Comparison of ENCODE assay signal across 29 mouse cellular contexts in genomic region chrX:13652291-13652690, GRCm38 (mm10). TPM values are rescaled to one million over a fixed set of nuclear protein-coding genes. Genes with fewer than 3 reads are reported as not detected.
DNase-seq lines count a peak whose midpoint lies in the region; ATAC-seq lines count a peak whose summit lies in the region.
"Had no signal": no experiment of that assay in that cellular context is flagged by ENCODE, and none has a peak within 500 bp of the region (broad histone marks: within the 10 kb centered on the region; RNA-seq: fewer than 3 reads in every experiment).

No protein-coding gene starts in this region.

- H3K27me3 ChIP-seq in splenic B cell, adult 2 months (ENCODE audit: control insufficient read depth, insufficient read depth, low read length, poor library complexity, severe bottlenecking) = no peaks in the 10 kb centered on the region
- no peaks in the 10 kb centered on the region for H3K27me3 ChIP-seq in forebrain, embryonic 15.5 days
- H3K27me3 ChIP-seq in heart, embryonic 12.5 days (replicated peaks) = no peaks in the 10 kb centered on the region
- H3K27me3 ChIP-seq: heart, embryonic 15.5 days; hindbrain, embryonic 15.5 days; liver, embryonic 12.5 days; megakaryocyte, embryonic 14.5 days; midbrain, embryonic 13.5 days; neural tube, embryonic 12.5 days had no signal

- H3K9ac ChIP-seq in forebrain, embryonic 15.5 days (replicated peaks) = no peak overlapping the region
- H3K9ac ChIP-seq in heart, embryonic 12.5 days = no peak overlapping the region
- H3K9ac ChIP-seq: heart, embryonic 15.5 days; hindbrain, embryonic 15.5 days; liver, embryonic 12.5 days; midbrain, embryonic 13.5 days; neural tube, embryonic 12.5 days had no signal

- peak; percentile 67 for ATAC-seq in CD4-positive, CD25-positive, alpha-beta regulatory T cell, adult 4 months
- ATAC-seq in activated CD4-positive, CD25-positive, alpha-beta regulatory T cell, adult 4 months = peak; percentile 62
- ATAC-seq in inflammation-experienced regulatory T-cells, adult 6 months = peak; percentile 54
- ATAC-seq in forebrain, embryonic 15.5 days (replicated peaks) = no peak
- no peak for ATAC-seq in heart, embryonic 12.5 days (ENCODE audit: insufficient number of reproducible peaks, low FRiP score)
- ATAC-seq: intestine, embryonic 16.5 days; liver, embryonic 12.5 days; midbrain, embryonic 13.5 days had no signal

- H3K27ac ChIP-seq in forebrain, embryonic 15.5 days (replicated peaks) = no peak overlapping the region
- H3K27ac ChIP-seq in heart, embryonic 12.5 days (ENCODE audit: poor library complexity, severe bottlenecking) = no peak overlapping the region
- H3K27ac ChIP-seq: heart, embryonic 15.5 days; hindbrain, embryonic 15.5 days; liver, embryonic 12.5 days; midbrain, embryonic 13.5 days; neural tube, embryonic 12.5 days had no signal

- H3K4me3 ChIP-seq in forebrain, embryonic 15.5 days = no peak overlapping the region
- no peak overlapping the region for H3K4me3 ChIP-seq in heart, embryonic 12.5 days
- H3K4me3 ChIP-seq: heart, embryonic 15.5 days; hindbrain, embryonic 15.5 days; liver, embryonic 12.5 days; megakaryocyte, embryonic 14.5 days; midbrain, embryonic 13.5 days; neural tube, embryonic 12.5 days had no signal

- no peaks in the 10 kb centered on the region for H3K36me3 ChIP-seq in splenic B cell, adult 2 months (ENCODE audit: control insufficient read depth, insufficient read depth, low read length, poor library complexity, severe bottlenecking)
- no peaks in the 10 kb centered on the region for H3K36me3 ChIP-seq in forebrain, embryonic 15.5 days
- no peaks in the 10 kb centered on the region for H3K36me3 ChIP-seq in heart, embryonic 12.5 days
- H3K36me3 ChIP-seq: heart, embryonic 15.5 days; hindbrain, embryonic 15.5 days; liver, embryonic 12.5 days; midbrain, embryonic 13.5 days; neural tube, embryonic 12.5 days had no signal

- H3K4me2 ChIP-seq in forebrain, embryonic 15.5 days (replicated peaks) = no peak overlapping the region
- no peak overlapping the region for H3K4me2 ChIP-seq in heart, embryonic 12.5 days
- H3K4me2 ChIP-seq: heart, embryonic 15.5 days; hindbrain, embryonic 15.5 days; liver, embryonic 12.5 days; midbrain, embryonic 13.5 days; neural tube, embryonic 12.5 days had no signal

- no peaks in the 10 kb centered on the region for H3K9me3 ChIP-seq in forebrain, embryonic 15.5 days
- no peaks in the 10 kb centered on the region for H3K9me3 ChIP-seq in heart, embryonic 12.5 days (replicated peaks)
- H3K9me3 ChIP-seq: heart, embryonic 15.5 days; hindbrain, embryonic 15.5 days; liver, embryonic 12.5 days; midbrain, embryonic 13.5 days; neural tube, embryonic 12.5 days had no signal

- no peaks in the 10 kb centered on the region for H3K4me1 ChIP-seq in forebrain, embryonic 15.5 days
- H3K4me1 ChIP-seq in heart, embryonic 12.5 days (replicated peaks) = no peaks in the 10 kb centered on the region
- H3K4me1 ChIP-seq: heart, embryonic 15.5 days; hindbrain, embryonic 15.5 days; midbrain, embryonic 13.5 days; neural tube, embryonic 12.5 days had no signal

- DNase-seq in splenic B cell, adult 2 months (ENCODE audit: low read depth, low spot score) = peak; percentile 24
- DNase-seq in adrenal gland, postnatal 10 days = no peak
- DNase-seq: adrenal gland, postnatal 14 days; cerebellum, adult 9-11 months; gastrocnemius, postnatal 36 days; lung, adult 18-20 months; lung, postnatal 10 days; thymus, adult 18-20 months; thymus, postnatal 36 days had no signal

- 86% methylated on average over 1 of the region's 1 CpGs for WGBS in forebrain, embryonic 15.5 days
- 75% methylated on average over 1 of the region's 1 CpGs for WGBS in heart, embryonic 12.5 days

RNA-seq across cellular contexts. Expression of gene Gpr82, which starts 8.9 kb away (rescaled TPM):
- polyA plus RNA-seq in CD4-positive, CD25-positive, alpha-beta regulatory T cell, adult 4 months (2017; shearing (Covaris generic)) = under 1 TPM in 1 of 2 experiments, not detected in 1; 0.12 TPM
- polyA plus RNA-seq in activated CD4-positive, CD25-positive, alpha-beta regulatory T cell, adult 4 months (2017; shearing (Covaris generic)) = under 1 TPM in 1 of 2 experiments, not detected in 1; 0.53 TPM
- polyA plus RNA-seq in inflammation-experienced regulatory T-cells, adult 6 months (2017; shearing (Covaris generic)) = under 1 TPM; 0.17 to 0.57 (median 0.45) TPM
- not detected for total RNA-seq in adrenal gland, postnatal 10 days (2021)
- polyA plus RNA-seq in forebrain, embryonic 15.5 days (2015; fragmentation: Nextera tagmentation; extraction: Ambion mirVana) = 0.45 and 0.65 TPM in 2 replicates
- 0.09 and 0.12 TPM in 2 replicates for polyA plus RNA-seq in heart, embryonic 12.5 days (2016; fragmentation: Nextera tagmentation; extraction: Ambion mirVana)
- total RNA-seq: adrenal gland, postnatal 14 days; ES-E14; gastrocnemius, adult 18-20 months; gastrocnemius, postnatal 36 days; heart, adult 8-10 months; hematopoietic stem cell, adult 5-6 weeks; layer of hippocampus, postnatal 10 days; left cerebral cortex, adult 8-10 months had no signal
- polyA plus RNA-seq: brain, embryonic 14.5 days; C2C12 had no signal

RNA-seq across cellular contexts. Expression of gene Gpr34, which starts 20.4 kb away (rescaled TPM):
- polyA plus RNA-seq in CD4-positive, CD25-positive, alpha-beta regulatory T cell, adult 4 months (2017; shearing (Covaris generic)) = 10 to 100 TPM; 39.1 to 41.9 TPM
- 10 to 100 TPM; 19.6 to 22.7 TPM for polyA plus RNA-seq in activated CD4-positive, CD25-positive, alpha-beta regulatory T cell, adult 4 months (2017; shearing (Covaris generic))
- polyA plus RNA-seq in inflammation-experienced regulatory T-cells, adult 6 months (2017; shearing (Covaris generic)) = 10 to 100 TPM in 2 of 3 experiments, 1 to 10 TPM in 1; 5.4 to 29.1 (median 24.6) TPM
- 1 to 10 TPM; 1.2 to 1.8 TPM for total RNA-seq in adrenal gland, postnatal 10 days (2021)
- polyA plus RNA-seq in forebrain, embryonic 15.5 days (2015; fragmentation: Nextera tagmentation; extraction: Ambion mirVana) = 3.4 and 3.5 TPM in 2 replicates
- 0.75 and 0.90 TPM in 2 replicates for polyA plus RNA-seq in heart, embryonic 12.5 days (2016; fragmentation: Nextera tagmentation; extraction: Ambion mirVana)
- total RNA-seq: ES-E14 had no signal

Comparison
In these comparisons a context has a peak if more than half of its experiments do, and no peak if none do; other contexts are left out.
1. ATAC-seq: peak in CD4-positive, CD25-positive, alpha-beta regulatory T cell, adult 4 months (single experiment), activated CD4-positive, CD25-positive, alpha-beta regulatory T cell, adult 4 months (single experiment) and inflammation-experienced regulatory T-cells, adult 6 months (single experiment); none in forebrain, embryonic 15.5 days (single experiment) and heart, embryonic 12.5 days (single experiment).